Mouse (Mus musculus) thymus, adult 18-20 months (tissue): ENCODE results near the gene Zfp85.
A peak's percentile ranks its signal among the peaks of the same experiment; 100 is the strongest.
"Not testable (repeated sequence)": the region's sequence is repeated elsewhere in the genome, so short reads cannot be mapped to it uniquely, and the experiment has no call there.

Source experiments
- DNase-seq, 2 experiments: peaks; one replicate each; pipeline ENCODE4 v3.0.0; 2022; ENCODE audit warnings: mixed read lengths in 2 of 2

Gene Zfp85

GRCm38 (mm10) chr13:67754333-67755306, at the start of gene Zfp85:
TSS of gene Zfp85 (minus strand) at chr13:67755228.
- peak; percentile 25 to 39 for DNase-seq

DNA sequence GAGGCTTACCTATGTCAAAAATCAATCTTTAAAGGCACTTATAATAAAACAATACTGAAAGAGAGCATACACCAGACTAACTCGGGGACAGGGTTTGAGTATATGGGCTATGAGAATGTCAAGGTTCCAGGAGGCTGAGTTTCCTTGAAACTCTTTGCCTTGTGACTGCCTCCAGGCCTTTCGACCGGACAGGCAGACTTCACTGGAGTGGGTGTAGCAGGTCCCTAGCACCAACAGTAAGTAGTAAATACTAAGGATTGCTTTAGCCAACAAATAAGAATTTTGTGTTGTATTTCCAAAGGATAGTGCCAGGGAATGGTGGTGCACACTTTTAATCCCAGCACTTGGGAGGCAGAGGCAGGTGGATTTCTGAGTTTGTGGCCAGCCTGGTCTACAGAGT, 44.1 kb upstream of the Zfp85 start:
- not testable (repeated sequence) for DNase-seq

- DNase-seq, result no peak
These were observed 43.6 kb upstream of the Zfp85 start for GRCm38 (mm10) chr13:67798618-67799017.

DNA sequence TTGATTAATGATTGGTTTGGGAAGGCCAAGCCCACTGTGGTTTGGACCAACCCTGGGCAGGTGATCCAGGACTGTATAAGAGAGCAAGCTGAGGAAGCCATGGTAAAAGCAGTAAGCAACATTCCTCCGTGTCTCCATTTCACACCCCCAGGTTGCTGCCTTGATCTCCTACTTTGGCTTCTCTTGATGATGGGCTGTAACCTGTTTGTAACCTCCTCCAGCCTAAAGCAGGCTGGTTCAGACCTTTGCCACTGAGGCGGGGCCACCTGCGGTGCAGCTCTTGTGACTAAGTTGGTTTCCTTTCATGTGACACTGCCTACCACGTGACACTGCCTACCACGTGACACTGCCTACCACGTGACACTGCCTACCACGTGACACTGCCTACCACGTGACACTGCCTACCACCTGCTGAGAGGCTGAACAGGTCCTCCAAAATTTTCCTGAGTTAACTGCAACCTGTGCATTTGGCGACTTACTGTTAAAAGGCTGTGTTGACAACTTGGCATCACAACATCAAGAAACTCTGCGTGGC, 37.0 kb upstream of the Zfp85 start:
- no peak for DNase-seq

- peak; percentile 27 to 50 for DNase-seq
These were observed 24.5 kb upstream of the Zfp85 start, which contains the start of gene Zfp493 for GRCm38 (mm10) chr13:67779265-67780221. TSS of gene Zfp493 (plus strand) at chr13:67779693.

- DNase-seq, result no peak
These were observed 8.2 kb upstream of the Zfp85 start for GRCm38 (mm10) chr13:67763031-67763768.

DNA sequence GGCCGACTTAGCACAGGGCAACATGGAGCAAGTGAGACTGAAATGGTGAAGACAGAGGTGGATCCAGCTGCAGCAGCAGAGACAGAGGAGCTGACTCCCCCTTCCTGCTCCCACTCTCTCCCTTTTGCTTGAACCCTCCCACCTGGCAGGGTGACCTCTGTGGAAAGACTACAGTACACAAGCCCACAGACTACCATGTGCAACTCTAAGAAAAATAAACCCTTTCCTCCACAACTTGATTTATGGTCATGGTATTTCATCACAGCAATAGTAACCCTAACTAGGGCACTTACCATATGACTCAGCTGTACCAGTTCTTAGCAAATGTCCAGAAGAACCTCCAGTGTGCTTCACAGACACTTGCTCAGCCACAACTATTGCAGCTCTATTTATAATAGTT, 4.9 kb upstream of the Zfp85 start:
- DNase-seq, result no peak

DNA sequence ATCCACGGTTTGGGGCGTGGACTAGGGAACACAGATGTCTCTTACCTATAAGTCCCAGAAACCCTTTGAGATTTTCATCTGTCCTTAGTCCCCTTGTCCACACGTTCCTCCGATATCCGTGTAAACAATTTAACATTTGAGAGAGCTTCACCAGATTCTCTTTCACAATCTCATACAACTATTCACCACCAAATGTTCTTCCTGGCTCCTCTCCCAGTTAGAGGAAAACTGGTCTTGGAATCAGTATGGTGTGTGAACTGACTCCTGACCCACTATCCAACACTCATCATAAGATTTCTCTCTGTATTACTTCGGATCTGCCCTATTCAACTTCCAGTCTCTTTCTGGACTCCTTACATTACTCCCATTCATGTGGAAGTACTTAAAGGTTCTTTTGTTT, 733 bp upstream of the Zfp85 start:
- no peak for DNase-seq

DNA sequence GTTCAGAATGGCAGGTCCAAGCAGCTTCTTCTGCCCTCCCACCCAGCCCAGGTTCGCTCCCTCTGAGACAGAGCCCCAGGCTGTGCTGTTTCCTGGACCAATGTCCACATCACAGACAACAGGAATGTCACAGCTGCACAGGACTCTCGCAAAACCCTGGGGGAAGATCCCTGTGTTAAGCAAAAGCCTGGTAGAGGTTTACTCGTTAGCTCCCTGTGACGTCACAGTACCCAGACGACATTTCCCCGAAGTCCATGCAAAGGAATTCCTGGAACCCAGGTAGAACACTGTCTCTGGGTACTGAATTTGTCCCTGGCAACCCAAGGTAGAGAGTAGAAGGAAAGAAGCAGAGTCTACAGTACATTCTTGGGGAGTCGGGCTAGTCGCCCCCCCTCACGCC, 11.1 kb downstream of the Zfp85 start:
- no peak for DNase-seq

DNA sequence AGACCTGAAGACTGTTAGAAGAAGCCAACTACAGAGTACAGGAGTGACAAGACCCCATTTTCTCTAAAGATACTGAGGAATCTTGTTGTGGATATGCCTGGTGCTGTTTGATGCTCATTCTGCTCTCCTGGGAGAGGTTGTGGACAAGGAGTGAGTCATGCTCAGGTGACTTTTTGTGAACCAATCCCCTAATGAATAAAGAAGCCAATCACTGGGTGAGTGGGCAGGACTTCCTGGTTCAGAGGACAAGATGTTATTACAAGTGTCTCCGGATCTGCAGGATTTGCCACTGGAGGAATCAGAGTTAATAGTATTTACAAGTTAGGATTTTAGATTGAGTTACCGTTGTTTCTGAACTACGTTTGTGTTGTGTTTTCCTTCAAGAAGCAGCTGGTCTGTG, 12.1 kb downstream of the Zfp85 start:
- no peak for DNase-seq

- DNase-seq, result not testable (repeated sequence)
These were observed 20.6 kb downstream of the Zfp85 start for GRCm38 (mm10) chr13:67734391-67734790.

DNA sequence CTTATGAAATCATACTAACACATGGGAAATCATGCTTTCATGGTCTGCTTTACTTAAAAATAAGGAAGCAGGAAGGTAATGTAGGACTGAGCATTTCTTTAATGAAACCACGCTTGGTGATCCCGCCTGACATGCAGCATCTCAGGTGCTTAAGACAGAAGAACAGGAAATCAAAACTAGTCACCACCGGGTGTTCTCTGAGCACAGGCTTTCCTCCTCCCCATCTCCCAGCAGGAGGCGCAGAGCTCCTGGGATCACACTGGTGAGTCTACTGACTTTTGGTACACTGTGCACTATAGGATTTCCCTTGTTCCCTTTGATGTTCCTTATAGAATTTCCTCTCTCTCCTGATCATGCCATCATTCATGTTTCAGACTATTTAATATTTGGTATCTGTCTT, 25.6 kb downstream of the Zfp85 start:
- peak in 1 of 2 experiments; percentile 18 for DNase-seq

GRCm38 (mm10) chr13:67728641-67729318, 26.2 kb downstream of the Zfp85 start, which contains the start of gene Zfp65:
TSS of gene Zfp65 (minus strand) at chr13:67729173.
- peak; percentile 10 to 14 for DNase-seq

- DNase-seq, result no peak
These were observed 26.9 kb downstream of the Zfp85 start for GRCm38 (mm10) chr13:67728106-67728505.

- not testable (repeated sequence) for DNase-seq
These were observed 29.7 kb downstream of the Zfp85 start for GRCm38 (mm10) chr13:67725331-67725730.

GRCm38 (mm10) chr13:67723848-67724479, 31.1 kb downstream of the Zfp85 start:
- peak; percentile 77 to 84 for DNase-seq
